Mouse (Mus musculus): ENCODE data around the gene Exosc1.

The Exosc1 gene

GRCm38 (mm10) chr19:41874356-41874755, 58.9 kb downstream of the Exosc1 start:
- no peak for DNase-seq (ENCODE audit: low spot score)
